Mouse (Mus musculus): ENCODE results near the gene Lyplal1.

The Lyplal1 gene

GRCm38 (mm10) chr1:186041841-186042240 is 75.3 kb downstream of the Lyplal1 start:
- no peak for DNase-seq (ENCODE audit: extremely low read depth, low read depth, low spot score)
